In the genomic region with DNA sequence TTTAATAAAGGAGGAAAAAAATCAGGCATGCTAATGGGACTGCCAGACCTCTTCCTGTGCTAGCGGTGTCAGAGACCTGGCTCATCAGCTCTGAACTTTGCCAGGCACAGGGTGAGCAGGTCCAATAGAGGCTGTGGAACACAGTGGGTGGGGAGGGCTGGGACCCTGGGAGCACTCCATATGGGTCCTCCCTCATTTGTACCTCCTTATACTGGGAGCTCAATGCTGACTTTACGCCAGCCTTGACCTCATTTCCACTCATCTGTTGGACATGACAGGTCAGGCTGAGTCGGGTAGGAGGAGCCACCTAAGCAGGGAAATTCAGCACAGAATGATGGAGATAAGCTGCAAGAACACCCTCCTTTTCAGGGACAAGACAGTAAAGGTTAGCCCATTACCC, we compare ENCODE assay signal across 8 mouse cellular contexts. TPM values are rescaled to one million over a fixed set of nuclear protein-coding genes. Genes with fewer than 3 reads are reported as not detected.
DNase-seq lines count a peak whose midpoint lies in the region; ATAC-seq and TF ChIP-seq lines count a peak whose summit lies in the region.

No protein-coding gene starts in this region.

- TF ChIP-seq CTCF in embryonic fibroblast, embryonic 13.5 days (IDR thresholded peaks at IDR 0.05; ENCODE audit: borderline replicate concordance, insufficient read depth, low read length): no peak

- H3K9me3 ChIP-seq in heart, embryonic 12.5 days (replicated peaks): no peaks in the 10 kb centered on the region
- no peaks in the 10 kb centered on the region for H3K9me3 ChIP-seq in ES-E14 (ENCODE audit: control insufficient read depth, insufficient read depth, low read depth, low read length)
- no peaks in the 10 kb centered on the region for H3K9me3 ChIP-seq in limb, embryonic 14.5 days (ENCODE audit: control insufficient read depth, low read length)

- H3K27ac ChIP-seq in heart, embryonic 12.5 days (ENCODE audit: poor library complexity, severe bottlenecking): peak overlapping the region; percentile 91
- peak overlapping the region; percentile 89; the same call in 1 of the 2 replicates for H3K27ac ChIP-seq in ES-E14 (ENCODE audit: insufficient read depth, low read depth, low read length, poor library complexity, severe bottlenecking)
- peak overlapping the region; percentile 60; the same call in 1 of the 2 replicates for H3K27ac ChIP-seq in embryonic fibroblast, embryonic 13.5 days (ENCODE audit: insufficient read depth, low read length)
- H3K27ac ChIP-seq in limb, embryonic 14.5 days (replicated peaks; ENCODE audit: low read depth, low read length): peak overlapping the region; percentile 95

- 78% methylated on average over 3 of the region's 3 CpGs for WGBS in heart, embryonic 12.5 days
- 77% methylated on average over 3 of the region's 3 CpGs for WGBS in limb, embryonic 14.5 days

- no peaks in the 10 kb centered on the region for H3K27me3 ChIP-seq in heart, embryonic 12.5 days (replicated peaks)
- no peaks in the 10 kb centered on the region for H3K27me3 ChIP-seq in limb, embryonic 14.5 days (ENCODE audit: control insufficient read depth, insufficient read depth, low read length)

- no peak overlapping the region for H3K9ac ChIP-seq in heart, embryonic 12.5 days
- peak overlapping the region; percentile 78; the same call in 1 of the 2 replicates for H3K9ac ChIP-seq in ES-E14 (ENCODE audit: insufficient read depth, low read depth, low read length, poor library complexity, severe bottlenecking)
- H3K9ac ChIP-seq in limb, embryonic 14.5 days (ENCODE audit: low read depth, low read length, severe bottlenecking): no peak overlapping the region

- peaks cover 63% of the 10 kb centered on the region for H3K36me3 ChIP-seq in heart, embryonic 12.5 days
- peaks cover 56% of the 10 kb centered on the region for H3K36me3 ChIP-seq in ES-E14 (ENCODE audit: control insufficient read depth, insufficient read depth, low read length, poor library complexity, severe bottlenecking)
- peaks cover 68% of the 10 kb centered on the region for H3K36me3 ChIP-seq in limb, embryonic 14.5 days (ENCODE audit: control insufficient read depth, insufficient read depth, low read length)

- intact Hi-C loops in heart, postnatal 25 days (cut with DNase I): no loop called here

- TF ChIP-seq POLR2A in embryonic fibroblast, embryonic 13.5 days (IDR thresholded peaks at IDR 0.05; ENCODE audit: low read depth, low read length): no peak
- no peak for TF ChIP-seq POLR2A in limb, embryonic 14.5 days (IDR thresholded peaks at IDR 0.05; ENCODE audit: borderline replicate concordance, extremely low read depth, insufficient read depth, insufficient read length)

- H3K4me1 ChIP-seq in heart, embryonic 12.5 days (replicated peaks): peaks cover 24% of the 10 kb centered on the region
- H3K4me1 ChIP-seq in ES-E14 (ENCODE audit: control insufficient read depth in 2 of 2, insufficient read depth in 2 of 2, low read length in 2 of 2, poor library complexity in 1 of 2): peaks cover 0 to 19% of the 10 kb centered on the region in 2 experiments; a peak in 2 of 4 replicates
- peaks cover 10% of the 10 kb centered on the region for H3K4me1 ChIP-seq in embryonic fibroblast, embryonic 13.5 days (ENCODE audit: control insufficient read depth, insufficient read depth, low read length)
- peaks cover 12% of the 10 kb centered on the region for H3K4me1 ChIP-seq in limb, embryonic 14.5 days (ENCODE audit: control insufficient read depth, insufficient read depth, low read length)

- H3K4me2 ChIP-seq in heart, embryonic 12.5 days: peak overlapping the region; percentile 97; the same call in 1 of the 2 replicates
- H3K4me2 ChIP-seq in limb, embryonic 14.5 days (replicated peaks; ENCODE audit: low read depth, low read length, severe bottlenecking): peak overlapping the region; percentile 59

- in situ Hi-C loops in ES-E14 (cut with MboI; ENCODE audit: low sequenced_read_pairs in 2 of 2, unreplicated experiment in 2 of 2): no loop called here

- DNase-seq in heart, postnatal 25 days (ENCODE audit: low spot score): no peak
- DNase-seq in ES-E14 (ENCODE audit: low read depth, low spot score): no peak
- no peak for DNase-seq in limb, embryonic 14.5 days (ENCODE audit: low spot score)
- DNase-seq in layer of hippocampus, postnatal 10 days (ENCODE audit: low spot score in 2 of 2): no peak
- no peak for DNase-seq in kidney, adult 11 months

- no peak overlapping the region for H3K4me3 ChIP-seq in heart, embryonic 12.5 days
- H3K4me3 ChIP-seq in ES-E14 (ENCODE audit: insufficient read depth in 1 of 2, low read depth in 1 of 2, low read length in 2 of 2, poor library complexity in 1 of 2, severe bottlenecking in 1 of 2): peak overlapping the region; percentile 59 to 60; a peak in 2 of 4 replicates
- no peak overlapping the region for H3K4me3 ChIP-seq in embryonic fibroblast, embryonic 13.5 days (ENCODE audit: insufficient read depth, low read length)
- no peak overlapping the region for H3K4me3 ChIP-seq in limb, embryonic 14.5 days (replicated peaks; ENCODE audit: low read length)

- no peak for ATAC-seq in heart, embryonic 12.5 days (ENCODE audit: insufficient number of reproducible peaks, low FRiP score)
- ATAC-seq in limb, embryonic 14.5 days (ENCODE audit: low FRiP score, low read depth): no peak
- ATAC-seq in CD4-positive, CD25-positive, alpha-beta regulatory T cell, adult 4 months: no peak

TF ChIP-seq in ES-E14, 5 proteins besides CTCF, POLR2A, EP300 and RAD21:
- TF ChIP-seq HCFC1 (IDR thresholded peaks at IDR 0.05; ENCODE audit: borderline replicate concordance, insufficient read depth, low read length): no peak
- TF ChIP-seq CHD2 (IDR thresholded peaks at IDR 0.05; ENCODE audit: low read depth, low read length): no peak
- no peak for TF ChIP-seq ZC3H11A (IDR thresholded peaks at IDR 0.05; ENCODE audit: borderline replicate concordance, low read depth, low read length)
- TF ChIP-seq ZNF384 (IDR thresholded peaks at IDR 0.05; ENCODE audit: low read depth, low read length): no peak
- no peak for TF ChIP-seq MAFK (IDR thresholded peaks at IDR 0.05; ENCODE audit: insufficient read depth, low read depth, low read length)

RNA-seq across cellular contexts. Expression of a gene that starts 1.2 kb away (rescaled TPM):
- polyA plus RNA-seq in heart, embryonic 12.5 days (2016; fragmentation: Nextera tagmentation; extraction: Ambion mirVana): 57.1 and 61.7 TPM in 2 replicates
- total RNA-seq in heart, postnatal 25 days (2021): 10 to 100 TPM; 13.8 to 19.6 TPM
- total RNA-seq in ES-E14 (2012; rRNA removed): 51.0 and 64.3 TPM in 2 replicates
- 35.9 and 38.8 TPM in 2 replicates for polyA plus RNA-seq in embryonic fibroblast, embryonic 13.5 days (2011; ENCODE audit: insufficient read length, low read depth, missing spikeins)
- 130 and 174 TPM in 2 replicates for polyA plus RNA-seq in limb, embryonic 14.5 days (2012; rRNA removed)
- 65.0 and 67.0 TPM in 2 replicates for polyA plus RNA-seq in limb, embryonic 14.5 days (2014; fragmentation: Nextera tagmentation; extraction: Ambion mirVana)
- 10 to 100 TPM; 34.8 to 52.8 TPM for polyA plus RNA-seq in CD4-positive, CD25-positive, alpha-beta regulatory T cell, adult 4 months (2017; shearing (Covaris generic))
- 10 to 100 TPM; 41.9 to 46.0 TPM for total RNA-seq in layer of hippocampus, postnatal 10 days (2021)

RNA-seq across cellular contexts. Expression of a gene that starts 15.4 kb away (rescaled TPM):
- 701 and 712 TPM in 2 replicates for polyA plus RNA-seq in heart, embryonic 12.5 days (2016; fragmentation: Nextera tagmentation; extraction: Ambion mirVana)
- total RNA-seq in heart, postnatal 25 days (2021): 100 to 1,000 TPM; 424 to 455 TPM
- total RNA-seq in ES-E14 (2012; rRNA removed): 403 and 951 TPM in 2 replicates
- polyA plus RNA-seq in embryonic fibroblast, embryonic 13.5 days (2011; ENCODE audit: insufficient read length, low read depth, missing spikeins): 684 and 894 TPM in 2 replicates
- 456 and 528 TPM in 2 replicates for polyA plus RNA-seq in limb, embryonic 14.5 days (2012; rRNA removed)
- 658 and 696 TPM in 2 replicates for polyA plus RNA-seq in limb, embryonic 14.5 days (2014; fragmentation: Nextera tagmentation; extraction: Ambion mirVana)
- polyA plus RNA-seq in CD4-positive, CD25-positive, alpha-beta regulatory T cell, adult 4 months (2017; shearing (Covaris generic)): 100 to 1,000 TPM; 290 to 354 TPM
- total RNA-seq in layer of hippocampus, postnatal 10 days (2021): 100 to 1,000 TPM; 395 to 401 TPM

RNA-seq across cellular contexts. Expression of a gene that starts 26.5 kb away (rescaled TPM):
- polyA plus RNA-seq in heart, embryonic 12.5 days (2016; fragmentation: Nextera tagmentation; extraction: Ambion mirVana): 3.8 and 4.3 TPM in 2 replicates
- not detected for total RNA-seq in heart, postnatal 25 days (2021)
- 1.0 TPM in 2 replicates for total RNA-seq in ES-E14 (2012; rRNA removed)
- 0.47 TPM in 1 of 2 replicates, not detected in the other for polyA plus RNA-seq in embryonic fibroblast, embryonic 13.5 days (2011; ENCODE audit: insufficient read length, low read depth, missing spikeins)
- 63.4 and 71.2 TPM in 2 replicates for polyA plus RNA-seq in limb, embryonic 14.5 days (2012; rRNA removed)
- 24.1 and 24.2 TPM in 2 replicates for polyA plus RNA-seq in limb, embryonic 14.5 days (2014; fragmentation: Nextera tagmentation; extraction: Ambion mirVana)
- not detected for polyA plus RNA-seq in CD4-positive, CD25-positive, alpha-beta regulatory T cell, adult 4 months (2017; shearing (Covaris generic))
- under 1 TPM; 0.31 to 0.59 TPM for total RNA-seq in layer of hippocampus, postnatal 10 days (2021)

RNA-seq across cellular contexts. Expression of a gene that starts 38.3 kb away (rescaled TPM):
- polyA plus RNA-seq in heart, embryonic 12.5 days (2016; fragmentation: Nextera tagmentation; extraction: Ambion mirVana): 12.9 and 15.8 TPM in 2 replicates
- 10 to 100 TPM; 37.4 to 37.7 TPM for total RNA-seq in heart, postnatal 25 days (2021)
- total RNA-seq in ES-E14 (2012; rRNA removed): 0.22 and 0.42 TPM in 2 replicates
- polyA plus RNA-seq in embryonic fibroblast, embryonic 13.5 days (2011; ENCODE audit: insufficient read length, low read depth, missing spikeins): not detected in 2 replicates
- 1.7 and 2.7 TPM in 2 replicates for polyA plus RNA-seq in limb, embryonic 14.5 days (2012; rRNA removed)
- 1.3 and 1.5 TPM in 2 replicates for polyA plus RNA-seq in limb, embryonic 14.5 days (2014; fragmentation: Nextera tagmentation; extraction: Ambion mirVana)
- not detected for polyA plus RNA-seq in CD4-positive, CD25-positive, alpha-beta regulatory T cell, adult 4 months (2017; shearing (Covaris generic))
- 1 to 10 TPM; 1.0 to 2.3 TPM for total RNA-seq in layer of hippocampus, postnatal 10 days (2021)

Comparison
In these comparisons a context has a peak if more than half of its experiments do, and no peak if none do; other contexts are left out.
1. H3K4me3 ChIP-seq: peak in ES-E14 (2 of 2); none in heart, embryonic 12.5 days (single experiment), embryonic fibroblast, embryonic 13.5 days (single experiment) and limb, embryonic 14.5 days (single experiment).
2. Peak in every context shown above with its lines, with median percentiles within 50 percentile points of each other: H3K27ac ChIP-seq.